ENCODE assay signal across 19 mouse cellular contexts in the genomic region with DNA sequence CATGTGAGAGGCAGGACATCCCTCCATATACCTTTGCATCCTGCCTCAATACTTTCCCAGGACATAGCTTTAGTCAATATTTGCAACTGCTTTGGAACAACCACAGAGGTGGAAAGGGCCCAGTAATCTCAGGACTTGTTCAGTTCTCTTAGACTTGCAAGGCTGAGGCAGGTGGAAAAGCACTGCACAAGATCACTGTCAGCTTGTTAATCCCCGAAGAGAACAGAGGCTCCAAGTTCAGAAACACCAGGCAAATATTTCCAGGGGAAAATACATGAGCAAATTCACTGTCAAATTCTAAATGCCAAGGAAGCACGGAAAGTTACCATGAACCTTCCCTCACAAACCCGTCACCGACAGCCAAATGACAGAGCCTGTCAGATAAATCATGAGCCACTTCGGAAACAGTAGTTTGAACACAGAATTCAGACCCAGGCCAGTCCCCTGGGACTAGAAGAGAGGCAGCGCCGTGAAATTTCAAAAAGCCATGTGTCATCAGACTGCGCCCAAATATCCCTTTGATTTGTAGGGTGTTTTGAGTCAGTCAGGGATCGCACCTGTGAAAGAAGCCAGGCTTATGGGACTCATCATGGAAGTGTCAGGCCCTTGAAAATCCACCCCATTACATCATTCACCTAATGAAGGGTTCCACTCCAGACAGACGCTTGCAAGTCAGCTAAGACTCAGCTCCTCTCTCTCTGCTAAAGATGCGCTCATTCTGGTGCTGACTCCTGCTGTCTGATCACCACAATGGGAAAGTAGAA.
DNase-seq lines count a peak whose midpoint lies in the region; ATAC-seq lines count a peak whose summit lies in the region.
"Had no signal": no experiment of that assay in that cellular context is flagged by ENCODE, and none has a peak within 500 bp of the region (broad histone marks: within the 10 kb centered on the region; RNA-seq: fewer than 3 reads in every experiment).

No protein-coding gene starts in this region.

- H3K4me3 ChIP-seq in heart, embryonic 14.5 days (ENCODE audit: control insufficient read depth in 1 of 2, insufficient read depth in 1 of 2, low read depth in 1 of 2, low read length in 2 of 2) = no peak overlapping the region
- H3K4me3 ChIP-seq in midbrain, embryonic 15.5 days = no peak overlapping the region
- H3K4me3 ChIP-seq: erythroblast, embryonic 14.5 days; forebrain, embryonic 15.5 days; neural tube, embryonic 12.5 days had no signal

- intact Hi-C loops in heart, postnatal 25 days (cut with DNase I) = no loop called here

- no peaks in the 10 kb centered on the region for H3K36me3 ChIP-seq in heart, embryonic 14.5 days (ENCODE audit: control insufficient read depth, insufficient read depth, low read length)
- no peaks in the 10 kb centered on the region for H3K36me3 ChIP-seq in midbrain, embryonic 15.5 days (replicated peaks)
- H3K36me3 ChIP-seq: forebrain, embryonic 15.5 days; neural tube, embryonic 12.5 days had no signal

- H3K4me2 ChIP-seq in heart, embryonic 14.5 days (ENCODE audit: low read length) = peak overlapping the region; percentile 36
- H3K4me2 ChIP-seq in midbrain, embryonic 15.5 days = no peak overlapping the region
- H3K4me2 ChIP-seq: forebrain, embryonic 15.5 days; neural tube, embryonic 12.5 days had no signal

- H3K9ac ChIP-seq in heart, embryonic 14.5 days (ENCODE audit: low read length) = no peak overlapping the region
- no peak overlapping the region for H3K9ac ChIP-seq in midbrain, embryonic 15.5 days
- H3K9ac ChIP-seq: forebrain, embryonic 15.5 days; liver, embryonic 14.5 days; neural tube, embryonic 12.5 days had no signal

- H3K27ac ChIP-seq in heart, embryonic 14.5 days (replicated peaks in 1 of 2; ENCODE audit: control insufficient read depth in 1 of 2, insufficient read depth in 1 of 2, low read depth in 2 of 2, low read length in 2 of 2) = no peak overlapping the region
- no peak overlapping the region for H3K27ac ChIP-seq in midbrain, embryonic 15.5 days
- H3K27ac ChIP-seq: forebrain, embryonic 15.5 days; liver, embryonic 14.5 days; neural tube, embryonic 12.5 days had no signal

- H3K27me3 ChIP-seq in heart, embryonic 14.5 days (ENCODE audit: control insufficient read depth, insufficient read depth, low read length) = no peaks in the 10 kb centered on the region
- no peaks in the 10 kb centered on the region for H3K27me3 ChIP-seq in midbrain, embryonic 15.5 days (replicated peaks)
- H3K27me3 ChIP-seq: forebrain, embryonic 15.5 days; neural tube, embryonic 12.5 days had no signal

- ATAC-seq in heart, embryonic 14.5 days (ENCODE audit: insufficient number of reproducible peaks, insufficient read depth, low FRiP score, low read depth) = no peak
- peak; percentile 29; the same call in 1 of the 2 replicates for ATAC-seq in midbrain, embryonic 15.5 days (replicated peaks)
- ATAC-seq: forebrain, embryonic 15.5 days; hindbrain, embryonic 16.5 days had no signal

- DNase-seq in adrenal gland, adult 2 months = peak; percentile 30
- no peak for DNase-seq in adrenal gland, postnatal 4 days (ENCODE audit: low spot score in 2 of 2)
- no peak for DNase-seq in heart, postnatal 25 days (ENCODE audit: low spot score)
- peak; percentile 67 for DNase-seq in MN1 (ENCODE audit: low spot score)
- DNase-seq in spleen, postnatal 36 days (ENCODE audit: low spot score in 2 of 2) = no peak
- DNase-seq in B cell, adult 2 months = no peak
- DNase-seq: cerebellum, adult 11 months; cerebellum, postnatal 14 days; heart, postnatal 4 days; layer of hippocampus, postnatal 36 days; spleen, adult 18-20 months; thymus, postnatal 14 days had no signal

- no peaks in the 10 kb centered on the region for H3K9me3 ChIP-seq in heart, embryonic 14.5 days (ENCODE audit: control insufficient read depth, low read length)
- no peaks in the 10 kb centered on the region for H3K9me3 ChIP-seq in midbrain, embryonic 15.5 days
- H3K9me3 ChIP-seq: forebrain, embryonic 15.5 days; neural tube, embryonic 12.5 days had no signal

- 31% methylated on average over 11 of the region's 11 CpGs for WGBS in heart, embryonic 14.5 days
- 70% methylated on average over 11 of the region's 11 CpGs for WGBS in midbrain, embryonic 15.5 days

- H3K4me1 ChIP-seq in heart, embryonic 14.5 days (ENCODE audit: control insufficient read depth in 2 of 2, insufficient read depth in 2 of 2, low read length in 2 of 2) = 0 out of 4 replicates have a peak, but pooled peaks cover 2 to 5% of the 10 kb centered on the region in 2 experiments
- H3K4me1 ChIP-seq in midbrain, embryonic 15.5 days = no peaks in the 10 kb centered on the region
- H3K4me1 ChIP-seq: forebrain, embryonic 15.5 days; neural tube, embryonic 12.5 days had no signal

Comparison
In these comparisons a context has a peak if more than half of its experiments do, and no peak if none do; other contexts are left out.
1. DNase-seq: peak in adrenal gland, adult 2 months (single experiment) and MN1 (single experiment); none in adrenal gland, postnatal 4 days (0 of 2), heart, postnatal 25 days (single experiment), spleen, postnatal 36 days (0 of 2) and B cell, adult 2 months (0 of 2).